Mouse (Mus musculus): ENCODE data around the gene Dlg2. TPM values are rescaled to one million over a fixed set of nuclear protein-coding genes. Genes with fewer than 3 reads are reported as not detected.

The Dlg2 gene
- total RNA-seq, 2 experiments from 2014 or later: 394 to 431 TPM

- intact Hi-C loops (cut with DNase I): no loop called here
Observed at GRCm38 (mm10) chr7:92163150-92163549, 1686.7 kb downstream of the Dlg2 start.

GRCm38 (mm10) chr7:92164316-92164715 lies 1687.8 kb downstream of the Dlg2 start:
- intact Hi-C loops (cut with DNase I): no loop called here
- no peak for DNase-seq (ENCODE audit: low spot score in 2 of 2)

More at GRCm38 (mm10) chr7:92163150-92163549, 1686.7 kb downstream of the Dlg2 start:
- no peak for DNase-seq (ENCODE audit: low spot score in 2 of 2)

- intact Hi-C loops (cut with DNase I): no loop called here
- DNase-seq (ENCODE audit: low spot score in 2 of 2): peak in 1 of 2 experiments; percentile 37
Observed at GRCm38 (mm10) chr7:92164875-92165518, 1688.5 kb downstream of the Dlg2 start.

- DNase-seq (ENCODE audit: low spot score in 2 of 2): no peak
- intact Hi-C loops (cut with DNase I): no loop called here
Observed at GRCm38 (mm10) chr7:92180029-92180428, 1703.6 kb downstream of the Dlg2 start.

GRCm38 (mm10) chr7:92180591-92181587 lies 1704.4 kb downstream of the Dlg2 start:
- intact Hi-C loops (cut with DNase I): no loop called here
- DNase-seq (ENCODE audit: low spot score in 2 of 2): no peak

- intact Hi-C loops (cut with DNase I): no loop called here
- no peak for DNase-seq (ENCODE audit: low spot score in 2 of 2)
Observed at GRCm38 (mm10) chr7:92181959-92182612, 1705.6 kb downstream of the Dlg2 start.

GRCm38 (mm10) chr7:92184371-92185059 lies 1708.0 kb downstream of the Dlg2 start:
- intact Hi-C loops (cut with DNase I): no loop called here
- no peak for DNase-seq (ENCODE audit: low spot score in 2 of 2)

GRCm38 (mm10) chr7:92186341-92186740 lies 1709.9 kb downstream of the Dlg2 start:
- intact Hi-C loops (cut with DNase I): no loop called here
- DNase-seq (ENCODE audit: low spot score in 2 of 2): no peak

GRCm38 (mm10) chr7:92189149-92189548 lies 1712.7 kb downstream of the Dlg2 start:
- DNase-seq (ENCODE audit: low spot score in 2 of 2): no peak
- intact Hi-C loops (cut with DNase I): no loop called here

- no peak for DNase-seq (ENCODE audit: low spot score in 2 of 2)
- intact Hi-C loops (cut with DNase I): no loop called here
Observed at GRCm38 (mm10) chr7:92196004-92196403, 1719.5 kb downstream of the Dlg2 start.

GRCm38 (mm10) chr7:92197621-92198020 lies 1721.1 kb downstream of the Dlg2 start:
- no peak for DNase-seq (ENCODE audit: low spot score in 2 of 2)
- intact Hi-C loops (cut with DNase I): no loop called here

GRCm38 (mm10) chr7:92199131-92199530 lies 1722.7 kb downstream of the Dlg2 start:
- no peak for DNase-seq (ENCODE audit: low spot score in 2 of 2)
- intact Hi-C loops (cut with DNase I): no loop called here

- peak in 1 of 2 experiments; percentile 27 for DNase-seq (ENCODE audit: low spot score in 2 of 2)
- intact Hi-C loops (cut with DNase I): no loop called here
Observed at GRCm38 (mm10) chr7:92210701-92211100, 1734.2 kb downstream of the Dlg2 start.

- intact Hi-C loops (cut with DNase I): no loop called here
- DNase-seq (ENCODE audit: low spot score in 2 of 2): no peak
Observed at GRCm38 (mm10) chr7:92213751-92214150, 1737.3 kb downstream of the Dlg2 start.

GRCm38 (mm10) chr7:92218171-92218570 lies 1741.7 kb downstream of the Dlg2 start:
- intact Hi-C loops (cut with DNase I): no loop called here
- no peak for DNase-seq (ENCODE audit: low spot score in 2 of 2)

- no peak for DNase-seq (ENCODE audit: low spot score in 2 of 2)
- intact Hi-C loops (cut with DNase I): no loop called here
Observed at GRCm38 (mm10) chr7:92220619-92221018, 1744.1 kb downstream of the Dlg2 start.

GRCm38 (mm10) chr7:92234476-92235202 lies 1758.2 kb downstream of the Dlg2 start:
- peak; percentile 43 to 71 for DNase-seq (ENCODE audit: low spot score in 2 of 2)
- intact Hi-C loops (cut with DNase I): no loop called here

- intact Hi-C loops (cut with DNase I): no loop called here
- peak; percentile 10 to 15 for DNase-seq (ENCODE audit: low spot score in 2 of 2)
Observed at GRCm38 (mm10) chr7:92235541-92236031, 1759.1 kb downstream of the Dlg2 start.

- no peak for DNase-seq (ENCODE audit: low spot score in 2 of 2)
- intact Hi-C loops (cut with DNase I): no loop called here
Observed at GRCm38 (mm10) chr7:92240908-92241307, 1764.4 kb downstream of the Dlg2 start.
